8 mouse cellular contexts compared by ENCODE assay signal in the genomic region with DNA sequence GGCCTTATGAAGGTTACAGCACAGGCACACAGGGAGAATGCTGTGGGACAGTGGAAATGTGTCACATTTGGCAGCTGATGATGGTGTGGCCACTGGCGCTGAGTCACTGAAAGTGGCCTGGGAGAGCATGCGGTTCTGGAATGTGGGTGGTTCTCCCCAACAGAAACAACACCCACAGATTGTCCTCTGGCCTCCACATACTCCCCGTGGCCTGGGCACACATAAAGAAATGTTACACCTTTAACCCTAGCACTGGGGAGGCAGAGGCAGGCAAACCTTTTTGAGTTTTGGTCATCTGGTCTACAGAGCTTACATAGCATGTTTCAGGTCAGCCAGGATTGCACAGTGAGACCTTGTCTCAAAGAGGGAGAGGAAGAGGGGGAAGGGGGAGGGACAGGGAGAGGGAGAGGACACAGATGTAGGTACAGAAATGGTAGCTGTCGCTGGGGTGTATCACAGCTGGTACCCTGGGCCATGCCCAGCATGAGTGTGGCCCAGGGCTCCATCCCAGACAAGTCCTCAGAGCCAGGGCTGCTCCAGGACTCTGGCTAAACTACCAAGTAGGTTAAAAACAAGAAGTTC.
DNase-seq lines count a peak whose midpoint lies in the region; ATAC-seq and TF ChIP-seq lines count a peak whose summit lies in the region.

No protein-coding gene starts in this region.

- intact Hi-C loops in gastrocnemius, adult 2 months (cut with DNase I) = no loop called here
- intact Hi-C loops in heart, postnatal 14 days (cut with DNase I) = no loop called here

- peak overlapping the region; percentile 47 for H3K4me3 ChIP-seq in gastrocnemius, adult 2 months
- H3K4me3 ChIP-seq in embryonic facial prominence, embryonic 11.5 days (ENCODE audit: low read depth, low read length) = no peak overlapping the region
- H3K4me3 ChIP-seq in limb, embryonic 15.5 days = no peak overlapping the region
- no peak overlapping the region for H3K4me3 ChIP-seq in stomach, embryonic 15.5 days (replicated peaks)

- no peaks in the 10 kb centered on the region for H3K9me3 ChIP-seq in embryonic facial prominence, embryonic 11.5 days (replicated peaks; ENCODE audit: control insufficient read depth, low read length)
- no peaks in the 10 kb centered on the region for H3K9me3 ChIP-seq in limb, embryonic 15.5 days
- no peaks in the 10 kb centered on the region for H3K9me3 ChIP-seq in stomach, embryonic 15.5 days

- H3K4me1 ChIP-seq in embryonic facial prominence, embryonic 11.5 days (ENCODE audit: control insufficient read depth, insufficient read depth, low read length) = peaks cover 4% of the 10 kb centered on the region
- H3K4me1 ChIP-seq in limb, embryonic 15.5 days = peaks cover 16% of the 10 kb centered on the region
- peaks cover 15% of the 10 kb centered on the region for H3K4me1 ChIP-seq in stomach, embryonic 15.5 days

- no peaks in the 10 kb centered on the region for H3K36me3 ChIP-seq in embryonic facial prominence, embryonic 11.5 days (replicated peaks; ENCODE audit: control insufficient read depth, insufficient read depth, low read depth, low read length)
- no peaks in the 10 kb centered on the region for H3K36me3 ChIP-seq in limb, embryonic 15.5 days
- H3K36me3 ChIP-seq in stomach, embryonic 15.5 days = no peaks in the 10 kb centered on the region

- DNase-seq in gastrocnemius, adult 2 months = peak; percentile 57
- DNase-seq in gastrocnemius, postnatal 4 days (ENCODE audit: low spot score in 2 of 2) = no peak
- no peak for DNase-seq in embryonic facial prominence, embryonic 11.5 days (ENCODE audit: low spot score)
- DNase-seq in heart, postnatal 14 days = peak; percentile 42 to 57
- no peak for DNase-seq in thymus, postnatal 0 days (ENCODE audit: low spot score)
- no peak for DNase-seq in cerebellum, postnatal 25 days

- H3K27ac ChIP-seq in gastrocnemius, adult 2 months = peak overlapping the region; percentile 83
- peak overlapping the region; percentile 81 for H3K27ac ChIP-seq in embryonic facial prominence, embryonic 11.5 days (replicated peaks; ENCODE audit: low read depth, low read length)
- H3K27ac ChIP-seq in limb, embryonic 15.5 days = peak overlapping the region; percentile 74
- peak overlapping the region; percentile 69 for H3K27ac ChIP-seq in stomach, embryonic 15.5 days

- H3K27me3 ChIP-seq in embryonic facial prominence, embryonic 11.5 days (ENCODE audit: control insufficient read depth, insufficient read depth, low read length) = no peaks in the 10 kb centered on the region
- H3K27me3 ChIP-seq in limb, embryonic 15.5 days = no peaks in the 10 kb centered on the region
- no peaks in the 10 kb centered on the region for H3K27me3 ChIP-seq in stomach, embryonic 15.5 days (replicated peaks)

- no peak for TF ChIP-seq CTCF in gastrocnemius, adult 2 months (IDR thresholded peaks at IDR 0.05)

- ATAC-seq in embryonic facial prominence, embryonic 11.5 days (replicated peaks; ENCODE audit: insufficient number of reproducible peaks, low FRiP score, low TSS enrichment, low read depth) = no peak
- ATAC-seq in limb, embryonic 15.5 days (ENCODE audit: insufficient number of reproducible peaks, low FRiP score, low TSS enrichment, low read depth) = 0 out of 2 replicates have a peak, but pooled peaks have one; percentile 30
- ATAC-seq in stomach, embryonic 15.5 days (ENCODE audit: insufficient read depth, low FRiP score, low read depth) = no peak

- no peak overlapping the region for H3K4me2 ChIP-seq in embryonic facial prominence, embryonic 11.5 days (ENCODE audit: low read depth, low read length)
- peak overlapping the region; percentile 33; the same call in 1 of the 2 replicates for H3K4me2 ChIP-seq in limb, embryonic 15.5 days
- H3K4me2 ChIP-seq in stomach, embryonic 15.5 days = no peak overlapping the region

- 45% methylated on average over 4 of the region's 4 CpGs for WGBS in embryonic facial prominence, embryonic 11.5 days
- WGBS in limb, embryonic 15.5 days = 37% methylated on average over 4 of the region's 4 CpGs
- 48% methylated on average over 4 of the region's 4 CpGs for WGBS in stomach, embryonic 15.5 days

- peak overlapping the region; percentile 61; the same call in 1 of the 2 replicates for H3K9ac ChIP-seq in embryonic facial prominence, embryonic 11.5 days (replicated peaks; ENCODE audit: low read length)
- H3K9ac ChIP-seq in limb, embryonic 15.5 days = no peak overlapping the region
- H3K9ac ChIP-seq in stomach, embryonic 15.5 days = no peak overlapping the region

Comparison
In these comparisons a context has a peak if more than half of its experiments do, and no peak if none do; other contexts are left out.
1. DNase-seq: peak in gastrocnemius, adult 2 months (single experiment) and heart, postnatal 14 days (2 of 2); none in gastrocnemius, postnatal 4 days (0 of 2), embryonic facial prominence, embryonic 11.5 days (single experiment), thymus, postnatal 0 days (single experiment) and cerebellum, postnatal 25 days (0 of 2).
2. Peak in every context shown above with its lines, with median percentiles within 50 percentile points of each other: H3K27ac ChIP-seq.